Mouse (Mus musculus) frontal cortex, postnatal 25 days (tissue): ENCODE measurements around the gene Ctnnal1.

Source experiments
- DNase-seq, 2 experiments: peaks; one replicate each; pipeline ENCODE4 v3.0.0; 2022; ENCODE audit warnings: low spot score in 2 of 2

Gene Ctnnal1

GRCm38 (mm10) chr4:56861551-56861950, 3.4 kb downstream of the Ctnnal1 start:
- DNase-seq = no peak

GRCm38 (mm10) chr4:56858733-56859132, 6.3 kb downstream of the Ctnnal1 start:
- DNase-seq = no peak

GRCm38 (mm10) chr4:56856371-56856949, 8.5 kb downstream of the Ctnnal1 start:
- DNase-seq = no peak

- DNase-seq = no peak
Observed at GRCm38 (mm10) chr4:56855935-56856334, 9.1 kb downstream of the Ctnnal1 start.

GRCm38 (mm10) chr4:56850724-56851123, 14.3 kb downstream of the Ctnnal1 start:
- no peak for DNase-seq

- DNase-seq = no peak
Observed at GRCm38 (mm10) chr4:56848044-56848443, 16.9 kb downstream of the Ctnnal1 start.

- DNase-seq = no peak
Observed at GRCm38 (mm10) chr4:56847400-56847799, 17.6 kb downstream of the Ctnnal1 start.

- DNase-seq = no peak
Observed at GRCm38 (mm10) chr4:56845896-56846533, 19.0 kb downstream of the Ctnnal1 start.

GRCm38 (mm10) chr4:56844911-56845310, 20.1 kb downstream of the Ctnnal1 start:
- DNase-seq = no peak

- no peak for DNase-seq
Observed at GRCm38 (mm10) chr4:56843963-56844362, 21.0 kb downstream of the Ctnnal1 start.

GRCm38 (mm10) chr4:56842501-56842900, 22.5 kb downstream of the Ctnnal1 start:
- no peak for DNase-seq

GRCm38 (mm10) chr4:56840297-56840696, 24.7 kb downstream of the Ctnnal1 start:
- no peak for DNase-seq

- no peak for DNase-seq
Observed at GRCm38 (mm10) chr4:56837661-56838060, 27.3 kb downstream of the Ctnnal1 start.

GRCm38 (mm10) chr4:56831998-56832397, 33.0 kb downstream of the Ctnnal1 start:
- DNase-seq = no peak

GRCm38 (mm10) chr4:56831013-56831609, 33.9 kb downstream of the Ctnnal1 start:
- DNase-seq = no peak

GRCm38 (mm10) chr4:56829511-56829921, 35.5 kb downstream of the Ctnnal1 start:
- no peak for DNase-seq

GRCm38 (mm10) chr4:56828932-56829331, 36.1 kb downstream of the Ctnnal1 start:
- DNase-seq = no peak

GRCm38 (mm10) chr4:56824231-56824630, 40.8 kb downstream of the Ctnnal1 start:
- no peak for DNase-seq

GRCm38 (mm10) chr4:56820017-56820550, 44.9 kb downstream of the Ctnnal1 start:
- no peak for DNase-seq

- DNase-seq = no peak
Observed at GRCm38 (mm10) chr4:56815131-56815530, 49.9 kb downstream of the Ctnnal1 start.

GRCm38 (mm10) chr4:56812096-56812495, 52.9 kb downstream of the Ctnnal1 start:
- no peak for DNase-seq

- no peak for DNase-seq
Observed at GRCm38 (mm10) chr4:56811642-56812041, 53.3 kb downstream of the Ctnnal1 start.

GRCm38 (mm10) chr4:56809050-56809449, 55.9 kb downstream of the Ctnnal1 start:
- DNase-seq = no peak
